Mouse (Mus musculus) heart, adult 8-10 months (tissue): ENCODE measurements at regions not wholly inside any gene's neighbourhood (a gene's known extent, or its start where the extent isn't known, plus 50 kb on each side); places are given as distances from the start of the nearest gene placed in this dataset.

Experiments
- DNase-seq: peaks from one replicate; pipeline ENCODE4 v3.0.0; 2022; ENCODE audit warnings: low spot score

DNA sequence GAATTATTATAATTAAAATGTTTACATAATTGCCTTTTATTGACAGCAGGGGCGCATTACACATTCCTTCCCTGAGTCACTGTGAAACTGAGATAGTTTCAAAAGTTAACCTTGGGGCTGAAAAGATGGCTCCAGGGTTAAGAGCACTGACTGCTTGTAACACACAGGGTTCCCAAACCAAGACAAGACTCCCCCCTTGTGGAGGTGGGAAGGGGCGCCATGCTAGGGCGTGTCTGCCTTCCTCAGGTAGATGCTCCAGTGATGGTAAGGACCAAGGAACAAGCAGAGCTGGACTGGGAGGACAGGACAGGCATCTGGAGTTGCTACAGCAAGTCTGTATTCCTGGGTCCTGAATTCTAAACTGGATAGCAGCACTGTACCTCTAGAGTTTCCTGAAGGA is 351.9 kb downstream of the Tbc1d22a start:
- DNase-seq: no peak

DNA sequence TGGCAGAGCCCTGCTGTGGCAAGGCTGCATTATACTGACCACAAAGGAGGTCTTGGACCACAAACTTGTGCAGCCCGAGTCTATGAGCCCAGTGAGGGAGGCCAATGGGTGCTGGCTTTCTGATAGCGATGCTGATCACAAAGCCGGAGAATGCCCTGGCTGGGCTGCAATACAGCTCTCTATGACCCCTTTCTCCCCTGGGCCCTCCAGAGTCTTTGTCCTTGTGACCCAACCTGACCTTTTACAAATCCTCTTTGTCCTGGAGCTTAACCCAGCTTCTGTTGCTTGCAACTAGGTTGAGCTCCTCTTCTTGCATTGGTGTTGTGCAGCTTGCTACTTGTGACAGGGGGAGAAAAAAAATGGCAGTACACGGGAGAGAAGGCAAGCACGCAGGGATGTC is 360.1 kb downstream of the Tbc1d22a start:
- no peak for DNase-seq

DNA sequence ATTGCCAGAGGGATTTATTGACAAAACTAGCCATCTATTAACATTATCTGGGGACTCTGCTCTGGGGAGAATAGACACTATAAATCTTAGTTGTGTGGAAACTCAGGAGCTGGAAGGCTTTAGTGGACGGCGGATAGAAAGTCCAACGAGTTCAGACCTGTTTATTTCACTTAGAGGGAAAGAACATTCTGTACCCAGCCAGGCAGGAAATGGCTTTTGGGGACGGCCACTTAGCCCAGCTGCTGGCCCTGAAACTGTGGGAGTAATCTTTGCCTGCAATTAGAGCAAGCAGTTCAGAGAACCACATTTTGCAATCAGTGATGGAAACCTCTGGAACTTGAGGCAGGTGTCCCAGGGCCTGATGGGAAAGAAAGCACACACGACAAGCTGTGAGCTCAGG is 362.4 kb downstream of the Tbc1d22a start:
- peak; percentile 73 for DNase-seq

DNA sequence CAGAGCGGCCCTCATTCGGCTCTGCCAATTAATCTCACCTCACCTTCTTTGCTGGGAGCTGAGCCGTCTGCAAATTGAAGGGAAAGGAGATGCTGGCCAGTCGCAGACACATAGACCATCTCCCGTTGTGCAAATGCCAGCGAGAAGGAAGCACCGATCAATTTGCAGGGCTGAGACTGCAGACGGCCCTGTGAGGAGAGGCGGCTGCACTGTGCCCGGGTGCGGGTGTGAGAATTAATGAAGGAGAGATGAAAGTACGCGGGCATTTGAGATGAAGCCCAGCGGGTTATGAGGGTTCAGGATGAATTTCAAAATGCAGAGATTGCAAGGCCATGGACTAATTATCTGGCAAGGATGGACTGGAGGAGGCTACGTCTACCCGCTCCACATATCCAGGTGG is 364.4 kb downstream of the Tbc1d22a start:
- DNase-seq: no peak

DNA sequence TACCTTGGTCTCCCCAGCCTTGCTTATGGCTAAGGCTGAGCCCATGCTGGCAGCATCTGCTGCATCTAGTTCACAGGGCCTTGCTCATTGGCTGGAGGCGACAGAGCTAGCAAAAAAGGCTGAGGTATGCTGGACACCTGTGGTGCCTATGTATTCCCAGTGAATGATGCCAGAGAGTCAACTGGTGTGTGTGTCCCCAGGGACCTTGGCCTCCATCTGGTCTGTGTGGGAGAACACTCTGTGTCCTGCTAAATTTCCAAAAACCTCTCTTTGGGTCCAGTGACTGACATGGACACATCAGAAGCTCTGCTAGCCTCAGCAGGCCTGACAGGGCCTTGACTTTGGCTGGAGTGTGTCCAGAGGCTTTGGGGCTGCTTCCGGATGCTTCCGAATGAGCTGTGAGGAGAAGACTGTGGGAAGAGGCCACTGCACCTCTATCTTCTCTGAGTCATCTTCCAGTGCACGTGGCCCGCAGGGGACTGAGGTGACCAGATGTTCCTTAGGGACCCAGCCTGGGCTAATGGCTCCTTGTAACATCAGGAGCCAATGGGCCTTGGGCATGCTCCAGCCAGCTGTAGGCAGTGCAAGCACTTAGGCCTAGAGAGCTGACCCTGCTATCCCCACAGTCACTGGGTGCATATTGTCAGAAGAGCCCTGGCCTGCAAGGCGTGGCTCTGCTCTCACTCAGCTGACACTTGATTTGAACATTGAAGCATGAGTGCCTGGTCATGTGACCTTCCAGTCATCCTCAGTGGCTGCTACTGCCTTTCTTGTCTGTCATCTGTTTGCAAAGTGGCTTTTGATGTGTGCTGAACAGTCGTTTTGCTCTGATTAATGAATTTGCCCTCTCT is 368.2 kb downstream of the Tbc1d22a start:
- DNase-seq: peak; percentile 28

DNA sequence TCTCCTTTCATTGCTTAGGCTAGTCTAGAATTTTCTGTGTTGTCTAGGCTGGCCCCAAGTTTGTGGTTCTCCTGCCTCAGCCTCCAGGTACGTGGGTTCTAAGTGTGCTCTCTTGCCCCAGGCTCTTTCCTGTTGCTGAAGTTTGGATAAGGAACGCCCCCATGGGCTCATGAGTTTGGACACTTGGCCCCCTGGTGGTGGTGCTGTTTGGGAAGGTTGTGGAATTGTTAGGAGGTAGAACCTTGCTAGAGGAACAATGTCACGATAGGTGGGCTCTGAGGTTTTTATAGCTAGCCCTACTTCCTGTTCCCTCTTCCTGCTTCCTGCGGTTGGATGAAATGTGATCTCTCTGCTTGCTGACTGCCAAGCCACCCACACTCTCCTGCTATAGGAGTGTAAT is 371.5 kb downstream of the Tbc1d22a start:
- no peak for DNase-seq

DNA sequence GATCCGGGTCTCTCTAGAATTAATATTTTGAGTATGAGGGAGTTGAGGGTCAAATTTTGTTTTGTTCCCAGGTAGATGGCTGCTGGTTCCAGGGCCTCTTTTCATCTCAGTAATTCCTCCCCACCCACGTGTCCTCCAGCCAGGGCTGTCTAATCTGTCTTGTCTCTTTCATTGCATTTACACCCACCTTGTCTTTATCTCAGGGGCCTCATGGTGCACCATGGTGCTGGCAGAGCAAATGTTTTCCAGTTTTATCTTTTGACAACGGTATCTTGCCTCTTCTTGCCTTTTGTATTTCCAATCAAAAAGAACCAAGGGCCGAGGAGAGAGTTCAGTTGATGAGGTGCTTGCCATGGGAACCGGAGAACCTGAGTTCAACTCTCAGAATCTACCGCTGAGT is 372.9 kb downstream of the Tbc1d22a start:
- DNase-seq: no peak

DNA sequence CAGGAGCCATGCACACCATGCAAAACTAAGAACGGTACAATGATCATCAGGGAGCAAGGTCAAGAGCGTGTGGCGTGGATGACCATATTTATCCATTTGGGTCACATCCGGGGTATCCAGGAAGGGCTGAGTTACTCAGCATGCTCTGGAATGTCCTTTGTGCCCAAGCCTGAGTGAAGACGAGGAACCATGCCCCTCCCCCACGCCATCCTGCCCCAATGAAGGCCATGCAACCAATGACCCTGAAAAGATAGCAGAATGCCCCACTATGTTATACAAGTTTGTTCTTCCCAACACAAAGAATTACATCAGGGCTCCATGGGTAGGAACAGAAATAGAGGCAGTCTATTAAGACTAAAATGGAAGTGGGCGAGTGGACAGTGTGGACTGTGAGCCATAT is 375.8 kb downstream of the Tbc1d22a start:
- DNase-seq: no peak

DNA sequence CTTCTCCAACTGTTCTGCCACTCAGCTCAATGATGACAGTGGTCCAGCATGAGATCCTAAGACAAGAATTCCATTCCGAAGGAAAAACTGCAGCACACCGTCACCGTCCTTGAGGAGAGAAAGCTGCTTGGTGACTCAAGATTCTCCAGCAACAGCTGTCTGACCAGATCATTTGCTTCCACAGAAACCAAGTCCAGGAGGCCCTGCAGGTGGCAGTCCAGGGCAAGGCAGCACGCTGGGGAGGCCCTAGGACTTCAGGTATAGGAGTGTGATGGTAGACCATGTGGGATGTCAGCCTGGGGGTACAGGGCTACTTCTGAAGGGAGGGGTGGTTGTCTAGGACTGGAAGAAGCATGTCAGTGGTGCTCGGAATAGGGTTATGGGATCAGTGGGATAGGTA is 376.6 kb downstream of the Tbc1d22a start:
- DNase-seq: no peak

DNA sequence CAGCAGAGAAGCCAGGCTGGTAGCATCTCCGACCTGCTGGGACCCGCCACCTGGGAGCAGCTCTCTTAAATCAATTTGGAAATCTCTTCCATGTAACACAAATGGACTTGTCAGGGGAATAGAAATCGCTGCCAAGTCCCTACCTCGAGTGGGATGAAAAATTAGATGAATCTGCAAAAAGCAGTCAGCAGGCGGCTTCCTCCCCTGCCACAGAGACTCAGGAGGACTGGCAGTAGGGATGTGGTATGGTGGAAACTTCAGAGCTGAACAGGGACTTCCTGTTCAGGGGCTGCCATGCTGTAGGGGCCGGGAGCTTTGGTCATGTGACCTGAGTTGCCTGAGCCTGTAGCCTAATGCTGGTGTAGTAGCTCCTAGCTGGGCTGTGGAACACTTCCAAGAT is 379.1 kb downstream of the Tbc1d22a start:
- DNase-seq: no peak

DNA sequence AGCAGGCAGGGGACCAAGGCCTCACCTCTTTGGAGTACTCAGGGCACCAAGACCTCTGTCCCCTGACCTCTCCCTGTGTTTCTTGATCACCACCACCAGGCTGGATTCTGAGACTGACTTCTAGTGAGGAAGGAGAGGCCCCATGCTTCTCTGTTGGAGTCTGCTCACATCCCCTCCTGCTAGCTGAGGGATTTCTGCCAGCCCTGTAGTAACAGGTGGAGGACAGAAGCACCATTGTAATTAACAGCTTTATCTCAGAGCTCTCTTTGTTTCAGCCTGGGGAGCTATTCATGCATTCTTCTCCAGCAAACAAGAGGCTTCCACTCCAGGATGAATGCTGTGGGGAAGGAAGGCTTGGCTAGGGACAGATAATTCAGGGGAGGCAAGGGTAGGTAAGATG is 392.2 kb downstream of the Tbc1d22a start:
- DNase-seq: no peak

DNA sequence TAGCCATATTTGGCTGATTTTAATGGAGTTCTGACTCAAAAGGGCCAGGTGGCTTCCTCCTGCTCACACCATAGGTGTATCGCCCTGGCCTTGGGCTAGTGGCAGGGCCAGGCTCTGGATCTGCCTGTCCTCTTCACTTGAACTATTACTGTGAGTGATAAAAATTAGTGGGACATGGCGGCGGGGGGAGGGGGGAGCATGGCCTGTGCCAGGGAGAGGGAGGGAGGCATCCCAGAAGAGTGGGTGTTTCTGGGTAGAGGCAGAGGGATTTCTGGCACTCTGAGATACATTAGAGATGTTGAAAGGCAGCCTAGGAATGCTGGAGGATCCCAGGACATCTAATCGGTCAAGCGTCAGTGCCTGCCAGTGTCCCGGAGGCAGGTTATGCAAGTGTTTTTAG is 395.4 kb downstream of the Tbc1d22a start:
- no peak for DNase-seq

DNA sequence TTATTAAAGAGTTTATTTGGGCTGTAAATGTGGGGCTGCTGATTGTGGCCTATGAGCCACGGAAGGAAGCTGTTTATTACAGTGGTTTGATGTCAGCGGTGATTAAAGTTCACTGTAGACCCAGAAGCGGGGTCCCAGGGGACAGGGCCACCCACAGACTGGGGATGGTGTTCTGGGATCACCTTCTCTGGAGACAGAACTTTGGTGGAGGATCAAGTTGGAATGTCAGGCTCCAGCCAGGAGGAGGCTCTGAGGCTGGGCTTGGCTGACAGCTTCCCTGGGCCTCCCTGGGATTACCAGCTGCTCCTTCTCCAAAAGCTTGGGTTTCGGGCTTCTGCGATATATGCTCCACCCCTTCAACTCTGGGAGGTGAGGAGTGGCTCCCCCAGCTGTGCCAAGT is 417.1 kb downstream of the Tbc1d22a start:
- DNase-seq: no peak

DNA sequence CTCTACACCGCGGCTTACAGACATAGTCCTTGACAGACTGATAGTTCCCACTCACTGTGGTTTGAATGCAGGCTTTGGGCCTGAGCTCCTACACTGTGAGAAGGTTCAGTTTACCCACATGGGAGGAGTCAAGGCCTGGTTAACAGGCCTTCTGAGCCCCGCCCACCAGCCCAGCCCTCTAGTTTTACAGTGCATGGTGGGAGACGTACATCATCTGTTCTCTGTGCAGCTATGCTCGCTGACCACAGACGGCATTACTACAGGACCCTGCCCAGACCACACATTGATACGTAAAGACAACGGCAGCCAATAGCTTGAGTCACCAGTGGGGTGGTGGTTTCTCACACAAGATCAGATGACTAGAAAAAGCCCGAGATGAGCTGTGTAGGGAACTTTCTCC is 431.0 kb downstream of the Tbc1d22a start:
- no peak for DNase-seq

DNA sequence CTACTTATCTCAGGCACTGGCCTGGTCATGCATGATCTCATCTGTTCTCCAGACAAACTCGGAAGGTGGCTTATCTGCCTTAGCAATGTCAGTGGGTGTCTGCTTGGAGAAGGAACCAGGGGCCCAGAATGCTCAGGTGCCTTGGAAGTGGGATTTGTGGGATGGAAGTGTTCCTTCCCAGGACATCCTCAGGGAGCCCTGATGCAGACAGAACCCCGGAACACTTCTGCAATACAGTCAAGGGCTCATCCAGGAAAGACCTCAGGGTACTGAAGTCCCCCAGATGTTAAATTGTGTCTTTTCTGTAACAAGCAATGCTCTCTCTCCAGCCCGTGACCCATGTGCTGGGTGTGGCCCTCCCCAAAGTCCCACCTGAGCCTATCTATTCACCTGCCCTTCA is 433.9 kb downstream of the Tbc1d22a start:
- DNase-seq: no peak

DNA sequence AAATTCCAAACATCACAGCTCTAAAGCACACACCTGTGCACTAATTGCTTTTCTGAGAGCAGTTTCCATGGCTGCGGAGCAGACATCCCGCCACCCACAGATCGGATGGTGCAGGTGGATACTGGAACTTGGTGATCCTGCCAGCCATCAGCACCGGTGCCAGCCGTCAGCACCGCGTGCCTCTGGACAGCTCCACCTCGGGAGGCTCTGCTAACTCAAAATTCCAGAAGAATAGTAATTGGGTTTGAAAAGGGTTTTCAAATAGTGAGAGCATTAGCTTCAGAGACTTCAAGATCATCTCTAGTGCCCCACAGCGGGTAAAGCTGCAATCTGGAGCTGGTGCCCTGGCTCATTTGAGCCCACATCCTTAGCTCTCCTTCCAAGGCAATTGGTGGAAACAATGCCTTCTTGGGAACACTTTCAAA is 458.8 kb downstream of the Tbc1d22a start:
- no peak for DNase-seq

DNA sequence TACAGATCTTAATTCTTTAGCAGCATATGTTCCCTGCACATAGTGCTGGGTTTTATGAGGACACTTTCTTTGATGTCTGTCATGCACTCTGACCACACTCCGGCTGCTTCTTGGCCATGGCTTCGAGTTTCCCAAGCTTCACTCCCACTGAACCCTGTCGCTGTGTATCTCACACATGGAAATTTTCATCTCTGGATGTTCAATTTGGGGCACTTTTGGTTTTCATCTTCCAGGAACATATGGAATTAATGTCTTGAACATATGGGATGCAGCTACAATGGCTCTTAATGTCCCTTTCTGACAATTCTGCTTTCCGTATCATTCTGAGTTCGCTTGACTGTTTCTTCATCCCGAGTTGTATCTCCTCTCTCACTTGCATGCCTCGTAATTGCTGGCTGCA is 462.8 kb downstream of the Tbc1d22a start:
- DNase-seq: no peak

DNA sequence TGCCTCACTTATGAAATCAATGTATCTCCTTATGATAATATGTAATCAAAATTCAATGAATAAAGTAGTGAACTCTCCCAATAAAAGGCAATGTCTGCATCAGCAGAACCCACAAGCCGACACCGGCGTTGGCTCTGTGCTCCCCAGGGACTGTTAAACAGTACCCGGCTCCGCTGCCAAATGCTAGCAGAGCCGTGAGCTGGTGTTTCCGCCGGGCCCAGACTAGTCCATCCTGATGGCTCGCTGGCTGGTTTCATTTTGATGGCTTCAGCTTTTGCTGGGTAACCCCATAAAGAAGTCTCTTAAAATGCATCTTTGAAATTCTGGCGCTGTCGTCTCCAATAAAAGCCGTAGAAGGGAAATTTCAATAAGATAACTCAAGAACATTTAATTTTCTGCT is 468.8 kb downstream of the Tbc1d22a start:
- no peak for DNase-seq

DNA sequence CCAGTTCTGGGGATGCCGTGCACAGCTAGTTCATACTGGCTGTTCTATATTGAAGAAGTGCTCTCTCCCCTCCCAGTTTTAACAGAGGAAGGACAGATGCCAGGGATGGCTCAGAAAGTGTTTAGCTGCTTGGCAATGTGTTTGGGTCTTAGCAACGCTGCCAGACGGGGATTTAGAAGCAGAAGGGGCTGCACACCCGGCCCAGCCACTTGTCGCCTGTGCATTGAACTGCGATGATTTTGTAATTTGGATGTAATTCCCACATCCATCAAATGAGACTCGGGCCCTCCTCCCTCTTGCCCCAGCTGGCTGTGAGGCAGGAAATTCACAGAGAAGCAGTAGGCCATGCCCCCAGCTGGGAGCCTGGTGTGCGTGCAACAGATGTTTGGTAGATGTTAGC is 475.4 kb downstream of the Tbc1d22a start:
- DNase-seq: no peak

DNA sequence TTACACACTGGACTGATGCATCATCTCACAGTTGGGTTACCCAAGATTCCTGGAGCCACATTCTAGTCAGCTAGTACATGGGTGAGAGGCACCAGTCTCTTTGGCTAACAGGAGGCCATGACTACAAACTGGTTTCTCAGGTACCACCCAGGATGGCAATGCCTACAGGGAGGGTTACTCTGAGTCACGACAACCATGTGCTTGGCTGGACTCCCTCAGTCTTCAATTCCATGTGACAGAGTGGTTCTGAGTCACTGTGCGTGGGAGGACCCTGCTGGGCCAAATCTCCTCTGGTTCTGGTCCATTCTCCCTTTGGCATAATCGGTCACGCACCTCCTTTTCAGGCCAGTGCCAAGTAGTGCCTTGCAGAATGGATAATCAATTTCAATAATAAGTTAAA is 482.5 kb downstream of the Tbc1d22a start:
- no peak for DNase-seq

DNA sequence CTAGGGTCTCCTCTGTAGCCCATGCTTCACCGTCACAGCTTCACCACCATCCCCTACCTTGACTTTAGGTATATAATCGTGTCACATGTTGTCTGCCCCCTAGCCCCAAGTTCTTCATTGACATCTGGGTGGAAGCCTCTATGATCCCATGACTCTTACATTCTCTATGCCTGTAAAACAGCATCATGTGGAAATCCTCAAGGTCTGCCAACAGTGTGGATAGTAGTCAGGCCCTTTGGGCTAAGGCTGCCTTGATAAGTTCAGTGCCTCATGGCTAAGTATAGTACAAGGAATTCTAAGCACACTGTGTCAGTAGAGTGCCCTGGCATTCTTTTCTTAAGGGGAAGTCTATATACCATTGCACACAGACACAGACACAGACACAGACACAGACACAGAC is 496.2 kb downstream of the Tbc1d22a start:
- DNase-seq: peak; percentile 53

DNA sequence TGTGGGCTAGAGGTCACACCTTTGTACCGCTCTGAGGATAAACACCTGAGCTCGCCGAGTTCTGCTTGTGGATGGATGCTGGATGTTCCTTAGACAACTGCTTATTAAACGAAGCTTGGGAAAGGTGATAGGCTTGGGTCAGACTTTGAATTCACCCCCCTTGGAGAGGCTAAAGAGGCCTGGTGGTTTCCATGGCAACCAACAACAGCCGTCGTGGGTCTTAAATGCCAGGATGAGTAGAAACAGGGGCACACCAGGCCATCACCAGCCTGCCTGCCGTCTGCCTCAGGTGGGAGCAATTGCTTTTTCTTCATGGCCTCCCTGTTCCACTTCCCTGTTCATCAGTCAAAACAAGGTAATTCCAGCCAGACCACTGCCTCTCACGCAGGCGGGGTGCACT is 504.1 kb downstream of the Tbc1d22a start:
- no peak for DNase-seq

DNA sequence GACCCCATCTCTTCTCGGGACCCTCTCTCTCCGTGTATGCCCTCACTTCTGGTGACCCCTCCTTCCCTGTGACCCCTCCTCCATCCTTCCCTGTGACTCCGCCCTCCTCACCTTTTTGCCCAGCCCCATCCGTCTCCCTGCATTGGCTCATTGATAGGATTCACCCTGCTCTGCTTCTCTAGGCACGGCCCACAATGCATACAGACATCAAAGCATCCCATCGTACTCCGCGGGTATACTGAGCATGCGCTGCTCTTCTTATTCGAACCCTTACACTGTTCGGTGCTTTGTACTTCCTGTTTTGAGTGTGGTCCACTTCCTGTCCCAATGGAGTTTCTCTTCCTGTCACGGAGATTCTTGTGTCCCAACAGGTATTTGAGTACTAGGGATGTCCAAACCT is 504.8 kb downstream of the Tbc1d22a start:
- no peak for DNase-seq

DNA sequence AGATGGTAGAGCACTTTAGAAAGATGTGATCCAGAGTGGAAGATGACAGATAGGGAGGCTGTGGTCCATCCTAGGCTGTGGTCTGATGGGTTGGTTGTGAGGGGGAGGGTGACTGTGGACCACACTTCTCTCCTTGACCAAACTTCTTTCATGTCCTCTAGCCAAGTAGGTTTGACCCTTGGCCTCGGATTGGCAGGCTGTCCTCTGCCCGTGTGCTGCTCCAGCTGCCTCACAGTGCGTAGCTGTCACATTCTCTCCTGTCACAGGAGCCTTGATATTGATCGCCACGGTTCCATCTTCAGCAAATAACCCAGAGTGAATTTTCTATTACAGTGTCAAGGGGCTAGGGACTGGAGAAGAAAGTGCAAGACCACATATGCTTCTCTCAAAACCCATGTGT is 506.9 kb downstream of the Tbc1d22a start:
- DNase-seq: no peak
